Mouse (Mus musculus) CH12.LX (cell line): Measurements from ENCODE around the gene Eif1. TPM values are rescaled to one million over a fixed set of nuclear protein-coding genes. Genes with fewer than 3 reads are reported as not detected.
"Not testable (repeated sequence)": the region's sequence is repeated elsewhere in the genome, so short reads cannot be mapped to it uniquely, and the experiment has no call there.

ENCODE experiments used
- DNase-seq: peaks from one replicate; pipeline ENCODE4 v3.0.0-alpha.2; 2013; ENCODE audit errors: extremely low read depth
- H3K27ac ChIP-seq: 2 replicates; pipeline ENCODE4 v1.5.1; 2012; ENCODE audit warnings: low read depth, mild to moderate bottlenecking, control low read depth, moderate library complexity; ENCODE audit not compliant: insufficient read depth
- H3K27me3 ChIP-seq: replicated peaks from 2 replicates; pipeline ENCODE3; 2012; ENCODE audit warnings: inconsistent platforms
- H3K36me3 ChIP-seq, 2 experiments: replicated peaks in 1 of 2; 2 replicates each; pipeline versions ENCODE3 to v1.6.1; 2012; ENCODE audit warnings: inconsistent platforms in 1 of 2, low read length in 1 of 2, mild to moderate bottlenecking in 1 of 2, mixed read lengths in 1 of 2, moderate library complexity in 1 of 2; ENCODE audit not compliant: control insufficient read depth in 1 of 2, insufficient read depth in 1 of 2
- H3K4me1 ChIP-seq, 2 experiments: 2 replicates each; pipeline ENCODE4 v1.6.1; 2012; ENCODE audit warnings: inconsistent platforms in 1 of 2, moderate library complexity in 1 of 2; ENCODE audit not compliant: insufficient read depth in 2 of 2, control insufficient read depth in 1 of 2
- H3K4me2 ChIP-seq: 2 replicates; pipeline ENCODE4 v1.6.1; 2012; ENCODE audit warnings: low read depth, mild to moderate bottlenecking, control low read depth; ENCODE audit not compliant: poor library complexity, insufficient read depth, severe bottlenecking
- H3K4me3 ChIP-seq, 3 experiments: fragments of 150-350 bp in 1 of 3; sonication (generic) in 1 of 3; replicated peaks in 1 of 3; 2 replicates each; pipeline versions ENCODE3 to v1.5.1; 2011 to 2012; ENCODE audit warnings: low read depth in 2 of 3, low read length in 2 of 3, mild to moderate bottlenecking in 2 of 3, moderate library complexity in 2 of 3, control low read depth in 1 of 3, improper control_type of control experiment in 1 of 3, inconsistent platforms in 1 of 3, mixed read lengths in 1 of 3; ENCODE audit not compliant: poor library complexity in 1 of 3
- H3K79me2 ChIP-seq: replicated peaks from 2 replicates; pipeline ENCODE4 v1.6.1; 2012; ENCODE audit warnings: mild to moderate bottlenecking, moderate library complexity; ENCODE audit not compliant: control insufficient read depth, poor library complexity, insufficient read depth, severe bottlenecking; ENCODE audit errors: extremely low read depth
- H3K9ac ChIP-seq: 2 replicates; pipeline ENCODE4 v1.6.1; 2012; ENCODE audit warnings: low read depth, mild to moderate bottlenecking, control low read depth, moderate library complexity; ENCODE audit not compliant: insufficient read depth
- H3K9me3 ChIP-seq: replicated peaks from 2 replicates; pipeline ENCODE3; 2012; ENCODE audit warnings: low read length, inconsistent platforms, mixed read lengths
- BHLHE40 ChIP-seq: IDR thresholded peaks from 2 replicates; pipeline ENCODE4 v1.6.1; 2011; ENCODE audit warnings: mild to moderate bottlenecking, low read depth, low read length, improper control_type of control experiment
- CHD1 ChIP-seq: IDR thresholded peaks from 2 replicates; pipeline ENCODE4 v1.6.1; 2012; ENCODE audit warnings: low read depth, low read length, improper control_type of control experiment, inconsistent platforms
- CTCF ChIP-seq, 2 experiments: IDR thresholded peaks in 1 of 2; conservative IDR thresholded peaks in 1 of 2; 2 replicates each; pipeline ENCODE4 v1.5.1; 2011 to 2012; ENCODE audit warnings: low read depth in 2 of 2, low read length in 2 of 2, improper control_type of control experiment in 1 of 2, inconsistent platforms in 1 of 2, mild to moderate bottlenecking in 1 of 2, moderate library complexity in 1 of 2
- ELF1 ChIP-seq: IDR thresholded peaks from 2 replicates; pipeline ENCODE4 v1.6.1; 2014; ENCODE audit warnings: low read depth, mild to moderate bottlenecking, inconsistent platforms, low read length, improper control_type of control experiment
- EP300 ChIP-seq: IDR thresholded peaks from 2 replicates; pipeline ENCODE4 v1.6.1; 2011; ENCODE audit warnings: low read length, improper control_type of control experiment
- HCFC1 ChIP-seq: IDR thresholded peaks from 2 replicates; pipeline ENCODE4 v1.6.1; 2012; ENCODE audit warnings: low read depth, mild to moderate bottlenecking, inconsistent platforms, low read length, improper control_type of control experiment
- JUN ChIP-seq: IDR thresholded peaks from 2 replicates; pipeline ENCODE4 v1.6.1; 2011; ENCODE audit warnings: low read depth, mild to moderate bottlenecking, low read length, improper control_type of control experiment, moderate library complexity; ENCODE audit not compliant: insufficient read depth
- MAFK ChIP-seq: IDR thresholded peaks from 2 replicates; pipeline ENCODE4 v1.6.1; 2011; ENCODE audit warnings: low read length, improper control_type of control experiment; ENCODE audit not compliant: insufficient replicate concordance
- MEF2A ChIP-seq: IDR thresholded peaks from 2 replicates; pipeline ENCODE4 v1.6.1; 2014; ENCODE audit warnings: low read depth, mild to moderate bottlenecking, inconsistent platforms, low read length, improper control_type of control experiment, borderline replicate concordance
- NELFE ChIP-seq: IDR thresholded peaks from 2 replicates; pipeline ENCODE4 v1.6.1; 2011; ENCODE audit warnings: low read depth, low read length, improper control_type of control experiment
- NRF1 ChIP-seq: IDR thresholded peaks from 2 replicates; pipeline ENCODE4 v1.6.1; 2014; ENCODE audit warnings: low read depth, mild to moderate bottlenecking, inconsistent platforms, low read length, improper control_type of control experiment, moderate library complexity
- PAX5 ChIP-seq: IDR thresholded peaks from 2 replicates; pipeline ENCODE4 v1.6.1; 2012; ENCODE audit warnings: low read length, inconsistent platforms, mixed read lengths
- POLR2A ChIP-seq: IDR thresholded peaks from 2 replicates; pipeline ENCODE4 v1.6.1; 2011; ENCODE audit warnings: low read depth, mild to moderate bottlenecking, improper control_type of control experiment, low read length
- RAD21 ChIP-seq: IDR thresholded peaks from 2 replicates; pipeline ENCODE4 v1.6.1; 2011; ENCODE audit warnings: low read depth, mild to moderate bottlenecking, low read length, improper control_type of control experiment, moderate library complexity
- RCOR1 ChIP-seq: conservative IDR thresholded peaks from 2 replicates; pipeline ENCODE4 v1.6.1; 2012; ENCODE audit warnings: low read depth, mild to moderate bottlenecking, inconsistent platforms, low read length, improper control_type of control experiment
- SIN3A ChIP-seq: IDR thresholded peaks from 2 replicates; pipeline ENCODE4 v1.6.1; 2012; ENCODE audit warnings: low read length, improper control_type of control experiment, inconsistent platforms
- TCF12 ChIP-seq: IDR thresholded peaks from 2 replicates; pipeline ENCODE4 v1.6.1; 2014; ENCODE audit warnings: low read depth, mild to moderate bottlenecking, inconsistent platforms, low read length, improper control_type of control experiment
- USF1 ChIP-seq: IDR thresholded peaks from 2 replicates; pipeline ENCODE4 v1.6.1; 2014; ENCODE audit warnings: low read depth, mild to moderate bottlenecking, inconsistent platforms, low read length, improper control_type of control experiment
- ZKSCAN1 ChIP-seq: IDR thresholded peaks from 2 replicates; pipeline ENCODE4 v1.6.1; 2012; ENCODE audit warnings: low read depth, inconsistent platforms, low read length, improper control_type of control experiment, borderline replicate concordance
- ZMIZ1 ChIP-seq: IDR thresholded peaks from 2 replicates; pipeline ENCODE4 v1.6.1; 2012; ENCODE audit warnings: low read depth, mild to moderate bottlenecking, inconsistent platforms, low read length, improper control_type of control experiment
- ZNF384 ChIP-seq: IDR thresholded peaks from 2 replicates; pipeline ENCODE4 v1.6.1; 2012; ENCODE audit warnings: low read depth, low read length, improper control_type of control experiment, inconsistent platforms
- dilution Hi-C: fragments of 300-500 bp; cut with MboI; formaldehyde crosslinking; loops from 2 replicates; pipeline ENCODE4 v1.14.3; 2020; ENCODE audit warnings: low sequenced_read_pairs; ENCODE audit not compliant: extremely low pct_unique_long_range_greater_than_20kb, extremely low pct_ligation_motif_present
- in situ Hi-C: fragments of 300-500 bp; cut with MboI; formaldehyde crosslinking; loops from 3 replicates; pipeline ENCODE4 v1.14.3; 2019; ENCODE audit warnings: low sequenced_read_pairs, low pct_ligation_motif_present, low pct_unique_long_range_greater_than_20kb, mixed read lengths
- polyA plus RNA-seq: library from polyadenylated mRNA; unstranded; fragments of >175 nt; gene quantifications from 2 replicates; pipeline ENCODE4 v1.2.1, GENCODE M21; 2012; ENCODE audit warnings: low read depth; ENCODE audit not compliant: insufficient read length
- total RNA-seq, 2 experiments: library from RNA; depleted of rRNA; stranded (reverse); fragments of 300-350 nt in 1 of 2; fragments of >200 nt in 1 of 2; gene quantifications; 2 replicates each; pipeline ENCODE4 v1.2.3; 2012 to 2014

The Eif1 gene
- total and polyA plus RNA-seq, 3 experiments, result 249 to 989 (median 406) TPM

- Histone ChIP-seq H3K4me1 (peaks cover 4 to 9% of the 10 kb centered on the region in 2 experiments; a peak in 3 of 4 replicates), H3K27me3 (peaks cover 38% of the 10 kb centered on the region), H3K4me3 (no peak overlapping the region), H3K36me3 (no peaks in the 10 kb centered on the region), H3K9ac (no peak overlapping the region), H3K9me3 (no peaks in the 10 kb centered on the region), H3K27ac (no peak overlapping the region), H3K4me2 (no peak overlapping the region), H3K79me2 (no peaks in the 10 kb centered on the region)
- TF ChIP-seq NELFE (no peak), BHLHE40 (no peak), POLR2A (no peak), ZMIZ1 (no peak)
- dilution Hi-C loops (no loop called here), in situ Hi-C loops (no loop called here)
- no peak for DNase-seq
Measured at GRCm38 (mm10) chr11:100330235-100330634, 10.6 kb downstream of the Eif1 start.

GRCm38 (mm10) chr11:100330816-100331375 is 11.2 kb downstream of the Eif1 start:
- dilution Hi-C loops, H3K9ac ChIP-seq, H3K4me1 ChIP-seq, H3K9me3 ChIP-seq, H3K36me3 ChIP-seq, in situ Hi-C loops, H3K4me3 ChIP-seq, DNase-seq, H3K79me2 ChIP-seq, H3K4me2 ChIP-seq, H3K27ac ChIP-seq: not testable (repeated sequence)
- TF ChIP-seq ZNF384, result peak; percentile 50
- H3K27me3 ChIP-seq, result peaks cover 41% of the 10 kb centered on the region

GRCm38 (mm10) chr11:100332766-100333515 is 13.3 kb downstream of the Eif1 start:
- H3K4me3 ChIP-seq, result no peak overlapping the region
- H3K9me3 ChIP-seq, result no peaks in the 10 kb centered on the region
- no peak overlapping the region for H3K27ac ChIP-seq
- in situ Hi-C loops, result no loop called here
- peaks cover 4% of the 10 kb centered on the region in 2 experiments; a peak in 2 of 4 replicates for H3K4me1 ChIP-seq
- H3K36me3 ChIP-seq, result no peaks in the 10 kb centered on the region
- DNase-seq, result no peak
- no peak overlapping the region for H3K9ac ChIP-seq
- no peaks in the 10 kb centered on the region for H3K79me2 ChIP-seq
- TF ChIP-seq CTCF (conservative IDR thresholded peaks at IDR 0.05 in 1 of 2, IDR thresholded peaks at IDR 0.05 in 1 of 2; ENCODE audit: low read depth in 2 of 2, low read length in 2 of 2) (no peak), MEF2A (no peak), HCFC1 (no peak), ZMIZ1 (no peak), RCOR1 (no peak), ELF1 (no peak), ZNF384 (no peak), ZKSCAN1 (no peak), RAD21 (no peak), USF1 (no peak), NRF1 (no peak), TCF12 (no peak), EP300 (no peak), SIN3A (no peak), MAFK (no peak), PAX5 (no peak), JUN (no peak), CHD1 (no peak), NELFE (no peak), POLR2A (no peak)
- H3K27me3 ChIP-seq, result peaks cover 55% of the 10 kb centered on the region
- H3K4me2 ChIP-seq, result no peak overlapping the region
- dilution Hi-C loops, result no loop called here
